Mouse (Mus musculus): ENCODE data around the gene Has3.
"Not testable (repeated sequence)": the region's sequence is repeated elsewhere in the genome, so short reads cannot be mapped to it uniquely, and the experiment has no call there.

Gene Has3

DNA sequence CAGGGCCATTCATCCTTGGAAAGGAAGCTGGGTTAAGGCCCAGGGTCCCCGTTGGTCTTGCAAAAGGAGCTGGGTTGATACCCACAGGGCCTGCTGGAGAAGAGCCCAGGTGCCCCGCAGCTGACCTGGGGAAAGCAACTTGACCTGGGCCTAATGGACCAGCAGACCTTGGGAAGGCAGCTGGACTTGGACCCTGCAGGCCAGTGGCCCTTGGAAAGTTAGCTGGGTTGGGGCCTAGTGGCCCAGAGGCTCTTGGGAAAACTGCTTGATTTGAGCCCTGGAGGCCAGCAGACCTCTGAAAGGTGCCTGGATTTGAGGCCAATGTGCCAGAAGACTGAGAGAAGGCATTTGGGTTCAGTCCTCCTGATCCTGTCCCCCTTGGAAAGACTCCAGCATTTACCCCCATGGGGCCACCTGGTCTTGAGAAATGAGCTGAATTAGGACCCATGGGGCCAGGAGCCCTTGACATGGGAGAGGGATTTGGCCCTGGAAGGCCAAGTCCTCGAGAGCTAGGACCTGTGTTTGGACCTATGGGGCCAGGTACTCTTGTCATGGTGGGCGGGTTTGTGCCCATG, 14.9 kb downstream of the Has3 start:
- DNase-seq (ENCODE audit: low read depth in 1 of 2, low spot score in 2 of 2): not testable (repeated sequence)

DNA sequence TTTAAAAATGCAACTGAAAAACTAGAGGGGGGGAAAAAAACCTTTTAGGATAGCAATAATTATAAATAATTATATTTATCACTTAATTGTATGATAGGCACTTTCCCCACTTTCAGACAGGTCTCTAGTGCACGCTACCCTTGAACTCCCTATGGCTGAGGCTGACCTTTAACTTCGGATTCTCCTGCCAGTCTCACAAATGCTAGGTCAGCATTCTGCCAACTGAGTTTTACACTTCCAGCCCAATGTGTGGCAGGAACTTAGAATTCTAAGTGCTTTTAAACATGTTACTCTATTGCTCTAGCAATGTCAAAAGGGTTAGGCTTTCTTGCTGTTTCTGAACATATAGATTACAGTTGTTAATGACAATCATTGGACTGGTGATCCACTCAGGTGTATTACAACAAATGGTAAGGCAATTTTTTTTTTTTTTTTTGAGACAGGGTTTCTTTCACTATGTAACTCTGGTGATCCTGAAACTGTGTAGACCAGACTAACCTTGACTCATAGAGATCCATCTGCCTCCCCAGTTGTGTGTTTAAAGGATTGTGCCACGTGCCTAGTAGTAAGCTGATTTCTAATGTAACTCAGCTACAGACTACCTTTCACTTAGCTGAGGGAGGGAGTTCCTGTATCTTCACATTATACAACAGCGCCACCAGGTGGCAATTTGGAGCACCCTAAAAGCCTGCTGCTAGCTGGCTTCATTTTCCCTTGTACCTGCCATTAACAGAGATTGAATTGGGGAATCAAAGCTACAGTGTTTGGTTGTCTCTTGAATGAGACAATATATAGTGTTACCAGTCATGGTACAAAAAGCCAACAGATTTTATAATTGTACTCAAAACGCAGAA, 17.5 kb downstream of the Has3 start:
- DNase-seq (ENCODE audit: low read depth in 1 of 2, low spot score in 2 of 2): peak in 1 of 2 experiments; percentile 45

DNA sequence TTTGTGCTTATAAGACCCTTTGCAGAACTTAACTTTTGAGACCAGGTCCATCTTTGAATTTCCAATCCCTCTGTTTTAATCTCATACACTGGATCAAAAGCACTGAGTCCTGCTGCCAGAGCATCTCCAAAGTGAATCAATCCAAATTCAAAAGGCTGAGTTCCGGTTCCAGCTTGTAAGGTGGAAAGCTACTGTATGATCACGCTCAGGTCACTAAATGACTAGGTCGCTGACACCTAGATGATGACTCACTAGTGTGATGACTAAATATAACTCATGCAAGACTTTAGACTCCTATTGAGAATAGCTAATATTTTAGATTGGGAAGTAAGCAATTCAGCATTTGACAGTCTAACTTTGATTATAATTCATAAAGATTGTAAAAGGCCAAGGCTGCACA, 18.8 kb downstream of the Has3 start:
- DNase-seq (ENCODE audit: low read depth in 1 of 2, low spot score in 2 of 2): no peak

DNA sequence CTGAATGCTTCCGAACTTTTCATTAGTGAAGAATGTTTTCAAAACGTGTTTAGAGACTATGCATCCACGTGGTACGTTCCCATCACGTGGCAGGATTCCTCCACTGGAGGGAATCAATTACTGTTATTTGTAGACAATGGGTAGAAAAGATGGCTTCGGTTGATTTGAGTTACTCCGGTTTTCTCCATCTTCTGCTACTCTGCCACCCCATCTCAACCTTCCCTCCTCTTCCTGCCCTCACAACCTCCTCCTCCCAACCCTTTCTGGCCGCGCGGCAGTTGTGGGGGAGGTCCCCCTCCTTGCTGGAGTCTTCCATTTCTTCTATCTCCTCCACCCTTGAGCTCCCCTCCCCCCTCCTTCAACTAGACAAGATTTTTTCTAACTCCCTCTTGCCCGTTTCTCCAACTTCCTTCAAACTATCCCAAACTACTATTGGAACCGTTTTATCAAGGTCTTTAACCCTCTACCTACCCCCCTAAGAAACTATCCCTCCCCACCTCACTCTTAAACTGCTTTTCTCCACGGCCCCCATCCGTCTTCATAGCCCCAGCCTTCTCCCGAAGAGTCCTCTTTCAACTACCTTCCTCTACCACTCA, 22.3 kb downstream of the Has3 start:
- DNase-seq (ENCODE audit: low read depth in 1 of 2, low spot score in 2 of 2): no peak

DNA sequence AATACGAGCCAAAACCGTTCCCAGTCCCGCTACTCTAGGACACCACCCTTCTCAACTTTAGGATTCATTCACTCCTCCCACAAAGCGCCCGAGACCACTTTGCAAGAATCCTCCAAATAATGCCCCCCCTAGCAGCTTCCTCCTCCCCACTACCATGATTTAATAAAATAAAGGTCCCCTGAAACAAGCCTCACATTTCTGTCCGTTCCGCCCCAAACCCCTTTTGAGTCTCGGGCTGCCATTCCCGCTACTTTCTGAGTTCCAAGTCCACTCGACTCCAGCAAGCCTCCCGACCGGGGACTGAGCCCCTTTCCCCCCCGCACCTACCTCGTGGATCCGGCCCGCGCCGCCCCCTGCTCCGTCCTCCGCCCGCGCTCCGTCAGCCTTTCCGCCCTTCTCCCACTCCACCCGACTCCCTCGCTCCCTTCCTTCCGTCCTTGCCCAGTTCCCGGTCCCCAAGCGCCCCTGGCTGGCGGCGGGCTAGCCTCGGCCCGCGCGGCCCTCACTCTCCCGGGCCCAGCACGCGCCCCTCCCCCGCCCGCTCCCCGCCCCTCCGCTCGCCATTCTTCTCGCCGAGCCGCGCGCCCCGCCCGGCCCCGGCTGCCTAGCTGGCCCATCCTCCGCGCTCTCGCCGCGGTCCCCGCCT, 22.9 kb downstream of the Has3 start:
- DNase-seq (ENCODE audit: low read depth in 1 of 2, low spot score in 2 of 2): no peak

DNA sequence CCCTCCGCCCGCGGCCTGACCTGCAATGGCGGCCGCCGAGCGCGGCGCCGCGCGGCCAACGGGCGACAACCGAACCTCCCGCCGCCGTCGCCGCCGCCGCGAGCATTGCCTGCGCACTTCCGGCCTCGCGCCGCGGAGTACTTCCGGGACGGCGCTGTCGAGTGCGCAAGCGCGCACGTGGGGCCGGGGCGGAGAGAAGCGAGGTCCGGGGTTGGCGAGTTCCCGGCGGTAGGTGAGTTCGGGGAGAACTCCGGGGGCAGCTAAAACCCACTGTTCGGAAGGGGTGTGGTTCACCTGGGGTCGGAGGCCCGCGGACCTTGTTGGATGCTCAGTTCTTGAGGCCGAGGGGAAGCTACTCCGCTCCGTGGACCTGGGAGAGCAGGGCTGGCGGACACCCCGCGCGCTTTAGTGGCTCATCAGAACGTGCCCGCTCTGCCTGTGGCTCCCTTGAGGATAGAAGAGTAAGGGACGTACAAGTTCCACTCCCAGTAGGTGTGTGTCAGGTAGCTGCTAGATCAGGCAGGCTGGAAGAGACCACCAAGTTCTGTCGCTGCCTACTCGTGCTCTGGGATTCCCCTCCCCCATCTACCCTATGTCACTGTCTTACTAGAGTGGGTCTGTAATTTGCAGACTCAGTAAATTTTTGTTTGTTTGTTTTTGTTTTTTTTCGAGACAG, 23.6 kb downstream of the Has3 start, which contains the start of gene Utp4:
Gene Utp4, plus strand, starts transcription at position 156 of the 676 bp plus-strand sequence.
- peak; percentile 34 to 76 for DNase-seq (ENCODE audit: low read depth in 1 of 2, low spot score in 2 of 2)

DNA sequence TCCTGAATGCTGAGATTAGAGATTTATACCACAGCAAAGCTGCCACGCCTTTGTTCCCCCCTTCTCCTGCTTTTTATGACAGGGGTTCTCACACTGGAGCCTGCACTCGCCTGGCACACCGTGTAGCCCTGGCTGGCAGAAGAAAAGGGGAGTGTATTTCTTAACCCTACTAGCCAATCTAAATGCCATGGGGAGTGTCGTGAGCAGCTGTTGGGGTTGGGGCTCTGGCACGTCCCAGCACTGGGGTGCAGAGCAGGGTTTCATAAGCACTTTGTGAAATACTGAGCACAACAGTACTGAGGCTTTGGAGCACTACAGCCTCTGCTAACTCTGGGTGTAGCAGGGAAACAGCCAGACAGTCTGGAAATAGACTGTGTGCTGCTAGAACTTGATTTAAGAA, 29.4 kb downstream of the Has3 start:
- DNase-seq (ENCODE audit: low read depth in 1 of 2, low spot score in 2 of 2): no peak

DNA sequence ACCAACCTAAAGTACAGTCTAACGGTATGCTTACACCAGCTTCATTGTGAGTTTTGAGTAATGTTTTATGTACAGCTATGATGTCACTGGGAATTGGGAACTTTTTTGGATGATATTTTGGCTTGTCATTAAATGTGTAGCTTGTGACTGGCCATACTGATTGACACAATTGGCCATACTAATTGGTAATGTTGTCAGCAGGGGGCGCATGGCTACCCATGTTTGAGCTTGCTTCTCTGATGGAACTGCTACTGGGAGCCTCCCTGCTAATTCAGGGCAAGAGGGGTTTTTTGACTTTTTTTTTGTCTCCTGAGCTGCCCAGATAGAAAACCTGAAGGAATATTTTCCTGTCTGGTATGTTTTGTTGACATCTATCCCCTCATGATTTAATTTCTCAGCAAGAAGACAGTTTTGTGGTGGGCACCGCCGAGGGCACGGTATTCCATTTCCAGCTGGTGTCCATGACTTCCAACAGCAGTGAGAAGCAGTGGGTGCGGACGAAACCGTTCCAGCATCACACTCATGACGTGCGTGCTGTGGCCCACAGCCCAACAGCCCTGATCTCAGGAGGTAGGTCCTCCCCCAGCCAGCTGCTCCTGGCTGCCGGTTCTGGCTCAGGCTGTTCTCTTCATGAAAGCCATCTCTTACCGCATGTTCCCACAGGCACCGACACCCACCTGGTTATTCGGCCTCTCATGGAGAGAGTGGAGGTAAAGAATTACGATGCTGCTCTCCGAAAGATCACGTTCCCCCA, 35.9 kb downstream of the Has3 start:
- DNase-seq (ENCODE audit: low read depth in 1 of 2, low spot score in 2 of 2): peak in 1 of 2 experiments; percentile 27

DNA sequence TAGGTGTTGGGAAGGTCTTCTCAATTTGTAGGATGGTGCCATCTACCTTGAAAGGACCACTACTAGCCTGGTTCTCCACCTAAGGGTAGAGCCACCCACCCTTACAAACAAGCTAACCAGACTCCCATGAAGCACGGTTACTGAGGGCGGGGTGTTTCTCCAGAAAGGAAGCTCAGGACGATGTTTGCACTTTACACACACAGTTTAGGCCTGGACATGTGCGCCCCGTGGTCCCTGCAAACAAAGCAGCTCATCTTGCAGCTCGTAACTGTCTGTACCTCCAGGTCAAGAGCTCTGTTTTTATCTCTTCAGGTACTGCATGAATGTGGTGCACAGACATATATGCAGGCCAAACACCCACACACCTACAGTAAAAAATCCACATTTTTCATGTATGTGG, 36.6 kb downstream of the Has3 start:
- DNase-seq (ENCODE audit: low read depth in 1 of 2, low spot score in 2 of 2): no peak

DNA sequence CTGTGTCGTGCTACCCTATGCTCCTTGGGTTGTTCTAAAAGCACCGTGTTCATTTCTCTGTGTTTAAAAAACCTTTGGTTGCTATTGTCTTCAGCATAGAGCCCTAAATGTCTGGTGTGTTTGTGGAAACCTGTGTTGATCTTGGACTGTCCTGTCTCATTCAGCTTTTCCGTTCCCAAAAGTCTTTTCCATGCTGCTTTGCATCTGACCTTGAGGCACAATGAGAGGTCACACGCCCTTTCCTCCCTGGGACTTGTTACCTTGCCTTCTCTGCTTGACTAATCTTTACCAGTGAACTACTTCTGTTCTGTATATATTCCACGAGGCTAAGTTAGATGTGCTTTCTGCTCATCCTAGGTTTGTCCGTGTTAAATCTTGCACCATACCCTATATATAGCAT, 37.4 kb downstream of the Has3 start:
- no peak for DNase-seq (ENCODE audit: low read depth in 1 of 2, low spot score in 2 of 2)

DNA sequence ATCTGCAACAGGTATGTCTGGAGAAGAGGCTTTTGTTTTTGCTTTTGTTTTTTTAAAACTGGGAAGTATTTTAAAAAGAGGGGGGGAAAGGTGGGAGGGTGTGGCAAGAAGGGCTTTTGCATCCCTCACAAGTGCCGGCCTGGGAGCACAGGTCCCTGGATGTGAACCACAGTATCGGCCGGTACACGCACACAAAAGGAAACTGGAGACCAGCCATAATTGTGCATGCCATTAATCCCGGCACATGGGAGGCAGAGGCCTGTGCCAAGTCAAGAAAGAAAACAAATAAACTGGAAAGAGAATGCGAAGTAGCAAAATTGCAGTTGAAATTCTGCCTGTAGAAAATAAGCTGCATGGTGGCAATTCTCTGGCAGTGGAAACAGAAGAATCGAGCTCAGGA, 38.2 kb downstream of the Has3 start:
- DNase-seq (ENCODE audit: low read depth in 1 of 2, low spot score in 2 of 2): no peak

DNA sequence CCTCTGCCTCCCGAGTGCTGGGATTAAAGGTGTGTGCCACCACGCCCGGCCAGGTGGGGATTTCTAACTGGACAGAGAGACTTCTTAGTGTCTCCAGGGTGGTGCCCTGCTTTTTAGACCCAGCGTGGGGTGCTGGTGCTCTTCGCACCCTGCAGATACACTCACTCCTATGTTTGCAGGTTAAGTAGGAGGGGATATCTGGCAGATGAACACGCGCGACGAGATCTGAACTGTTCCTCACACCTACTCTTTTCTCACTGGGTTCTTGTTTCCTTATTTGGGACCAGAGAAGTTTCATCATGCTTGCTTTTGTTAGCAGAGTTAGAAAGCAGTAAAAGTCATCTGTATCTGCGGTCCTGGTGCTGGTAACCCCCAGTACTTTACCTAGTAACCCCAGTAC, 43.6 kb downstream of the Has3 start:
- DNase-seq (ENCODE audit: low read depth in 1 of 2, low spot score in 2 of 2): no peak

DNA sequence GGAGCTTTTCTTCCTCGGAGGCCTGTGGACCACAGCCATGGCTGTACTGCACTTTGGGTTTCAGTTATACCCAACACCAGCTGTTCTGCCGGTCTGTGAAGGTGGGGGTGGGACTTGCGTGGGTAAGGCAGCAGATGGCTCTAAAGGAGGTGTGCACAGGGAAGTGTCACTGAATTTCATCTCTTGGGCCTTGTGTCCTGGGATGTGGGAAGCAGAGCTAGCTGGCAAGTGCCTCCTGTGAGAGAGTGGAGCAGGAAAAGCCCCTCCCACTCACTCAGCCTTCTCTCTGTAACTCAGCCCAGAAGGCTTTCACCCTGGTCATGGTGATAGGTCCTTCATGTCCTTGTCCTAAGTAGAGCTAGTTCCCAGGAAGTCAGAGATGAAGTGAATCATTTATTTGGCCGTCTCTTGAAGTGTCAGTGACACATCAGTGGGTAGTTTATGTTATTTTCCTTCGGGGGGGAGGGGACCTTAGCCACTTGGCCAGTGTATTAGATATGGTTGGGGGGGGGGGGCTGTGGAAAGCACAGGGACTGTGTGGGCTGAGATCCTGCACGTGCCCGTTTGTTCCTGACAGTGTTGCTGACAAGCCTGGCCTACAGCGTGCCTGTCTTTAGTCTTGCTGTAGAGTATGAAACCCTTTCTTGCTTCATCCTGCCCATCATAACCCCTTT, 49.8 kb downstream of the Has3 start:
- DNase-seq (ENCODE audit: low read depth in 1 of 2, low spot score in 2 of 2): no peak

DNA sequence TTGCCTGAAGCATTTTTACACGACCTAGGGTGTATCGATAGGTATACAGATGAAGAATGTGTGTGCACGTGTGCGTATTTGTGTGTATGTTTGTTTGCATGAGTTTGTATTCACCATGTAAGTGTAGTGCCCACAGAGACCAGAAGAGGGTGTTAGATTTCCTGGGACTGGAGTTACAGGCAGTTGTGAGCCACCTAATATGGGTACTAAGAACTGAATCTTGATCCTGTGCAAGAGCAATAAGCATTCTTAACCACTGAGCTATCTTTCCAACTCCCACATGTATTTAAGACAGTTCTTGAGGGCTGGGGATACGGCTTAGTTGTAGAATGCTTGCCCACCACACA, 50.3 kb downstream of the Has3 start:
- no peak for DNase-seq (ENCODE audit: low read depth in 1 of 2, low spot score in 2 of 2)

DNA sequence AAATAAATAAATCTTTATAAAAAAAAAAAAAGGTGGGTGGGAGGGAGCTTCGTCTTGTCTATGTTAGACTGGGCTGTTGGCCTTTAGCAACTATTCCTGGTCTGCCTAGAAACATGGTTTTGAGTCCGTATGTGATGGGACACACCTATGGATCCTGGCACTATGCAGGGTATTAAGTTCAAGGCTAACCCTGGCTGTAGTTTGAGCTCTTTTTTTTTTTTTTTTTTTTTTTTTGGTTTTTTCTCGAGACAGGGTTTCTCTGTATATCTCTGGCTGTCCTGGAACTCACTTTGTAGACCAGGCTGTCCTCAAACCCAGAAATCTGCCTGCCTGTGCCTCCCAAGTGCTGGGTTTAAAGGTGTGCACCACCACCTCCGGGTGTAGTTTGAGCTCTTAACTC, 54.0 kb downstream of the Has3 start:
- no peak for DNase-seq (ENCODE audit: low read depth in 1 of 2, low spot score in 2 of 2)

DNA sequence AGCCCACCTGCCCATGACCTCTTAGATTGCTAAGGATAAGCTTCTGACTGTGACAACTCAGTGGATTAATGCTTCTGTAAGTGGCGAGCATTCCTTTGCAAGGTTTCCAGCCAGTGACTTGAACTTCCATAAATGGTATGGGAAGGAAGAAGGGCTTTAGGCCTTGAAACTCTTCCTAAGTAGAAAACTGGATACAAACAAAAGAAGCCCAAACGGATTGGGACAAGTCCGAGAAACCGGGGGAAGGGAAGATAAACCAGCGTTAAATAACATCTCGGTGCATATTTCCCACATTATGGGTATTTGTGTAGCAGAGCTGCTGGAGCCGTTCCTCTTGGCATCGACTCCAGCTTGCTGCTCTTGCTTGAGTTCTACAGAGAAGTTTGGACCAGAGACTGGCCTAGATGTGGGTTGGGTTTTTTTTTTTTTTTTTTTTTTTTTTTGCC, 54.9 kb downstream of the Has3 start:
- DNase-seq (ENCODE audit: low read depth in 1 of 2, low spot score in 2 of 2): no peak

DNA sequence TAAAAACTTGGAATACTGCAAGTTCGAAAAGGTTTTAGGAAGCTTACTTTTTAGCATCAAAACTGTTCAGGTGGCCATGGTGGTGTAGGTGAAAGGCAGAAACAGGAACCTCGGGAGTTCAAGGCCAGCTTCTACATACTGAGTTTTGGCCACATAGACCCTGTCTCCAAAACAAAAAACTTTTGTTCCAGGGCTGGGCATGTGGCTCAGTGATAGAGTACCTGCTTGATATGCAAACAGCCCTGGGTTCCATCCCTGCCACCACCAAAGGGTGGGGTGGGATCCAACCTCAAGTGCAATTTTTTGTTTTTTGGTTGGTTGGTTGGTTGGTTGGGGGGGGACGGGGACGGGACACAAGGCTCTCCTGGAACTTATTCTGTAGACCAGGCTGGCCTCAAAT, 55.4 kb downstream of the Has3 start:
- DNase-seq (ENCODE audit: low read depth in 1 of 2, low spot score in 2 of 2): no peak

DNA sequence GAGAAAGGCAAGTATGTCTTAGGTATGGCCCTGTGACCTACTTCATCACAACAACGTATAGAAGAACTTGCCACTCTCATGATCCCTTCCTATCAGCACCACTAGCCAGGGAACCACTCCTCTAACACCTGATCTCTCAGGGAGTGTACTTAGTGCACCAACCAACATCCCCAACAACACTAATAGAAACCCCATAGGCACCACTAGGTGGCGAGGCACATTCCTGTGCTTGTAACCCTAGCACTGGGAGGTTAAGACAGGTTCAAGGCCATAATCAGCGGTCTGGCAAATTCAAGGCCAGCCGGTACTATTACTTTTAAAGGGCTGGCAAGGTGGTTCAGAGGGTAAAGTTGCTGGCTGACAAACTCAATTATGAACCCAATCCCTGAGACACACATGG, 57.2 kb downstream of the Has3 start:
- no peak for DNase-seq (ENCODE audit: low read depth in 1 of 2, low spot score in 2 of 2)

DNA sequence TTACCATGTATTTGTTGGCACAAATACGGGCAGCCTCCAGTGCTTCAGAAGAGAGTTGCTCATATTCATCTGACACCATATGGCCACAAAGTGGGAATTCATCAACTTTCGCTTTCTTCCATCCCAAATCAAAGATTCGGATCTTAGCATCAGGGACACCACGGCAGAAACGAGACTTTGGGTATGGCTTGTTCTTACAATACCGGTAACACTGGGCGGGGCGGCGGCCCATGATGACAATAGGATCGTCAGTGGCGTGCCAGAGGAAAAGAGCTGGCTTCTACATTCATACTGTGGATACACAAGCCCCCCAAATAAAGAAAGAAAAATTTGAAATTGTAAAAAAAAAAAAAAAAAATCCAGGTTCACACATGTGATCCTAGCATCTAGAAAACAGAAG, 58.1 kb downstream of the Has3 start:
- DNase-seq (ENCODE audit: low read depth in 1 of 2, low spot score in 2 of 2): not testable (repeated sequence)

All from monocyte, adult 2 months (primary cell).